Mouse (Mus musculus) forebrain, embryonic 16.5 days (tissue): ENCODE measurements around the gene Zdhhc12. TPM values are rescaled to one million over a fixed set of nuclear protein-coding genes. Genes with fewer than 3 reads are reported as not detected.
A peak's percentile ranks its signal among the peaks of the same experiment; 100 is the strongest.

Experiments used
- ATAC-seq: fragments of 200-750 bp; cut with Nextera tagmentation; 2 replicates; pipeline ENCODE4 v1.8.0; 2017; ENCODE audit warnings: mild to moderate bottlenecking, moderate library complexity
- H3K27ac ChIP-seq: fragments of 300-500 bp; sonication (generic); 2 replicates; pipeline ENCODE4 v1.5.1; 2014; ENCODE audit warnings: low read length, control low read depth
- H3K27me3 ChIP-seq: fragments of 300-500 bp; sonication (generic); replicated peaks from 2 replicates; pipeline ENCODE4 v1.6.1; 2014; ENCODE audit warnings: low read length; ENCODE audit not compliant: control insufficient read depth, insufficient read depth
- H3K36me3 ChIP-seq: fragments of 300-500 bp; sonication (generic); 2 replicates; pipeline ENCODE4 v1.6.1; 2014; ENCODE audit not compliant: control insufficient read depth, insufficient read depth
- H3K4me1 ChIP-seq: fragments of 300-500 bp; sonication (generic); replicated peaks from 2 replicates; pipeline ENCODE4 v1.6.1; 2014; ENCODE audit warnings: low read length; ENCODE audit not compliant: control insufficient read depth, insufficient read depth
- H3K4me2 ChIP-seq: fragments of 300-500 bp; sonication (generic); 2 replicates; pipeline ENCODE4 v1.6.1; 2014; ENCODE audit warnings: mild to moderate bottlenecking, low read length, control low read depth
- H3K4me3 ChIP-seq: fragments of 300-500 bp; sonication (generic); replicated peaks from 2 replicates; pipeline ENCODE4 v1.5.1; 2014; ENCODE audit warnings: mild to moderate bottlenecking, low read length, control low read depth
- H3K9ac ChIP-seq: fragments of 300-500 bp; sonication (generic); replicated peaks from 2 replicates; pipeline ENCODE4 v1.6.1; 2014; ENCODE audit warnings: low read depth, low read length, control low read depth
- H3K9me3 ChIP-seq: fragments of 300-500 bp; sonication (generic); 2 replicates; pipeline ENCODE4 v1.6.1; 2016; ENCODE audit warnings: low read length; ENCODE audit not compliant: control insufficient read depth
- WGBS: fragments of 180-500 bp; shearing (Covaris S2); extraction: QIAGEN DNeasy Blood & Tissue Kit; methylation state at CpG from one replicate; pipeline ENCODE4 v1.1.7; 2014; 5-methylcytosine and 5-hydroxymethylcytosine counted together
- polyA plus RNA-seq: library from polyadenylated mRNA; unstranded; fragments of >200 nt; fragmentation: Nextera tagmentation; extraction: Ambion mirVana; gene quantifications from 2 replicates; pipeline ENCODE4 v1.2.1, GENCODE M21; 2015

Zdhhc12 gene
- polyA plus RNA-seq, 1 experiment from 2014 or later: 17.8 TPM

DNA sequence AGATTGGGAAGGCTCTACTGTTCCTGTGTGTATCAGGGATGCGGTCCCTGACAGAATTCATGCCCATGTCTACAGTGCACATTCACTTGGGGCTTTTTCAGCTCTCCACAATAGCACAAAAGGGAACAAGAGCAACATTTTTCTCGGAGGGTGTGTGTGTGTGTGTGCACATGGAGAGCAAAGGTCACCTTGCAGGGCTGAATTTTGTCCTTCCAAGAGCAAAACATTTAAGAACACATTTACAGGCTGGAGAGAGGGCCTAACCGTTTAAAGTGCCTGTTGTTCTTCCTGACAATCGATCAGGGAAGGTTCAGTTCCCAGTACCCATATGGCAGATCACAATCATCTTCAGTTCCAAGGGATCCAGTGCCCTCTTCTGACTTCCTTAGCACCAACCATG, 36.7 kb upstream of the Zdhhc12 start:
- no peak for ATAC-seq
- 84% methylated on average over 4 of the region's 4 CpGs for WGBS
- H3K4me1 ChIP-seq: peaks cover 17% of the 10 kb centered on the region

GRCm38 (mm10) chr2:30128789-30129188, 35.3 kb upstream of the Zdhhc12 start:
- H3K27me3 ChIP-seq: no peaks in the 10 kb centered on the region
- ATAC-seq: no peak
- no peak overlapping the region for H3K4me2 ChIP-seq
- no peak overlapping the region for H3K9ac ChIP-seq
- H3K36me3 ChIP-seq: no peaks in the 10 kb centered on the region
- no peak overlapping the region for H3K27ac ChIP-seq
- WGBS: 27% methylated on average over 2 of the region's 2 CpGs
- no peak overlapping the region for H3K4me3 ChIP-seq
- H3K9me3 ChIP-seq: no peaks in the 10 kb centered on the region
- H3K4me1 ChIP-seq: peaks cover 10% of the 10 kb centered on the region

More for the DNA sequence above, 36.7 kb upstream of the Zdhhc12 start:
- Histone ChIP-seq H3K27me3 (no peaks in the 10 kb centered on the region), H3K4me2 (no peak overlapping the region), H3K27ac (no peak overlapping the region), H3K9me3 (no peaks in the 10 kb centered on the region), H3K36me3 (no peaks in the 10 kb centered on the region), H3K4me3 (no peak overlapping the region), H3K9ac (no peak overlapping the region)

DNA sequence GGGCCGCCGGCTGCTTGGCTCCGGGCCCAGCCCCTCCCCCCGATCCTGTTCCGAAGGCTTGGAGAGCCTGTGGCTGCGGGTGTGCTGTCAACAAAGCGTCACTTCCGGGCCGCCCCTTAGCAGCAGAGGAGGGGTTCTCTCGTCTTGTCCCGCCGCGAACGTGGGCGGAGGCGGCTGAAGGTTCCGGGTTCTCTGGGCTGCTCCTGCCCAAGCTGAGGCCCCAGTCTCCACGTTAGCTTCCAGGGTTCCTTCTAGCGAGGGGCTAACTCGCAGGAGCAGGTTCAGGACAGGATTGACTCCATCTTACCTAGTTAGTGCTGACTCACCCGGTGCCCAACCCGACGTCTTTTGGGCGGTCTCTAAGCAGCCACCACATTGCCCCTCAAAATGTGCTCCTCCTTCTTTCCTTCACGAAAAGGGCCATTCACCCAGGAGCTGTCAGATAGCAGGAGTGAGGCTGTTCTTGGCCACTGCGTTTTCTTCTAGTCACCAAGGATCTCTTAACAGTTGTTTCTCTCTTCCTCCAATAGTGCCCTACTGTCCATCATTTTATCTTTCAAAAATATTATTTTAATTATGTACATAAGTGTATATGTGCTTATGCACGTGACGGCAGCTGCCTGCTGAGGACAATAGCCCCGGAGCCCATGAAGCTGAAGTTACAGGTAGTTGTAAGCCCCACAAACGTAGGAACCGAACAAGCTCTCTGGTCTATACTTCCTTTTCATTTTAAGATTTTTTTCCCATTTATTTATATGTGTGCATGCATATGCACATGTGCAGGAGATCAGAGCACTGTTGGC, 31.2 kb upstream of the Zdhhc12 start, which contains the start of gene Zer1:
Gene Zer1 (minus strand): TSS at position 114 of the 803 bp plus-strand sequence.
- Histone ChIP-seq H3K9me3 (no peaks in the 10 kb centered on the region), H3K36me3 (no peaks in the 10 kb centered on the region), H3K27ac (peak within 1 kb of the TSS; percentile 91), H3K4me3 (peak within 1 kb of the TSS; percentile 83), H3K4me1 (peaks cover 29% of the 10 kb centered on the region), H3K27me3 (no peaks in the 10 kb centered on the region), H3K9ac (peak within 1 kb of the TSS; percentile 86), H3K4me2 (peak within 1 kb of the TSS; percentile 96)
- ATAC-seq: peak; percentile 97
- WGBS: 7% methylated on average over 31 of the region's 31 CpGs

- 1% methylated on average over 42 of the region's 44 CpGs for WGBS
- H3K4me2 ChIP-seq: peak overlapping the region; percentile 96
- no peaks in the 10 kb centered on the region for H3K27me3 ChIP-seq
- peaks cover 37% of the 10 kb centered on the region for H3K4me1 ChIP-seq
- peak overlapping the region; percentile 86 for H3K9ac ChIP-seq
- H3K9me3 ChIP-seq: no peaks in the 10 kb centered on the region
- H3K36me3 ChIP-seq: no peaks in the 10 kb centered on the region
- ATAC-seq: peak; percentile 62
- H3K27ac ChIP-seq: peak overlapping the region; percentile 91
- H3K4me3 ChIP-seq: peak overlapping the region; percentile 83
Measured at GRCm38 (mm10) chr2:30123729-30124471, 30.5 kb upstream of the Zdhhc12 start.

DNA sequence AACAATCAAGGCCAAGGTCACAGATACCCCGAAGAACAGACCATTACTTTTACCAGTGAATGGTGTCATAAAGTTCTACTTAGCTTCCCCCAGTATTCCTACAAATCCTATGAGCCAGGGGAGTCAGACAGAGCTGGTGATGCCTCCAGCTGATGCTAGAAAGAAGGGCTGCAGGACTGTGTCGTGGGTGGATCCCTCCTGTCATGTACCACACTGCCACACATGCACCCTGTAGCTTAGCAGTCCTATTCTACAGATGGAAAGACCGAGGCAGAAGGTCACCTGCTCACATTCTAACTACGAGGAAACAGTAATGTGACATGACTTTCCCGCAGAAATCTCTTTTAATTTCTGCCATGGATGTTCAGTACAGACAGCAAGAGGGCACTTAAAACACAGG, 29.3 kb upstream of the Zdhhc12 start:
- Histone ChIP-seq H3K9me3 (no peaks in the 10 kb centered on the region), H3K4me2 (no peak overlapping the region), H3K27ac (no peak overlapping the region), H3K4me3 (no peak overlapping the region), H3K36me3 (no peaks in the 10 kb centered on the region), H3K9ac (no peak overlapping the region), H3K27me3 (no peaks in the 10 kb centered on the region), H3K4me1 (peaks cover 37% of the 10 kb centered on the region)
- ATAC-seq: no peak
- 83% methylated on average over 5 of the region's 5 CpGs for WGBS

GRCm38 (mm10) chr2:30120269-30120668, 26.8 kb upstream of the Zdhhc12 start:
- no peak overlapping the region for H3K4me2 ChIP-seq

DNA sequence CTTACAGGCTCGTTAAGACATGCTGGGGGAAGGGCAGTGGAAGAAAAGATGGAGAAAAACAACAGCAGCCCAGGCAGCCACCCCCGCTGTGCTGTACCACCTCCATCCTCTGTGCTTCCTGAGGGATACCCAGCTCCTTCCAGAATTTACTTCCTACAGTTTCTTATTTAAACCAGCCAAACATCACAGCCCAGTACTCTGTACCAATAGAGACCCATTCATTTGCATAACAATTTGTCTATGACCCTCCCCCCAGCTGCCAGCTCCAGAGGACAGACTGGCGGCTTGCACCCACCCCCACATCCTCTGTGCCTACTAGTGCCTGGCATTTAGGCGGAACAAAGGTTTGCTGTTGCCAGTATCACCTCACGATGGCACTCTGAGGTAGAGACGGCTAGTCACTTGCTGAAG, 26.2 kb upstream of the Zdhhc12 start:
- Histone ChIP-seq H3K9me3 (no peaks in the 10 kb centered on the region), H3K9ac (no peak overlapping the region), H3K27ac (peak overlapping the region; percentile 71), H3K4me1 (peaks cover 33% of the 10 kb centered on the region), H3K27me3 (no peaks in the 10 kb centered on the region), H3K36me3 (no peaks in the 10 kb centered on the region), H3K4me3 (no peak overlapping the region), H3K4me2 (peak overlapping the region; percentile 8; the same call in 1 of the 2 replicates)
- ATAC-seq: peak; percentile 73
- WGBS: 7% methylated on average over 6 of the region's 6 CpGs

More at GRCm38 (mm10) chr2:30120269-30120668, 26.8 kb upstream of the Zdhhc12 start:
- H3K4me3 ChIP-seq: no peak overlapping the region
- peak overlapping the region; percentile 71 for H3K27ac ChIP-seq
- no peaks in the 10 kb centered on the region for H3K27me3 ChIP-seq
- H3K36me3 ChIP-seq: no peaks in the 10 kb centered on the region
- peaks cover 37% of the 10 kb centered on the region for H3K4me1 ChIP-seq
- 82% methylated on average over 4 of the region's 4 CpGs for WGBS
- H3K9ac ChIP-seq: no peak overlapping the region
- no peak for ATAC-seq
- H3K9me3 ChIP-seq: no peaks in the 10 kb centered on the region

- Histone ChIP-seq H3K4me3 (no peak overlapping the region), H3K4me2 (no peak overlapping the region), H3K27me3 (no peaks in the 10 kb centered on the region), H3K4me1 (no peaks in the 10 kb centered on the region), H3K27ac (no peak overlapping the region), H3K9ac (no peak overlapping the region), H3K36me3 (peaks cover 17% of the 10 kb centered on the region), H3K9me3 (no peaks in the 10 kb centered on the region)
- no peak for ATAC-seq
- 94% methylated on average over 5 of the region's 5 CpGs for WGBS
Measured at GRCm38 (mm10) chr2:30112564-30112963, 19.1 kb upstream of the Zdhhc12 start.

DNA sequence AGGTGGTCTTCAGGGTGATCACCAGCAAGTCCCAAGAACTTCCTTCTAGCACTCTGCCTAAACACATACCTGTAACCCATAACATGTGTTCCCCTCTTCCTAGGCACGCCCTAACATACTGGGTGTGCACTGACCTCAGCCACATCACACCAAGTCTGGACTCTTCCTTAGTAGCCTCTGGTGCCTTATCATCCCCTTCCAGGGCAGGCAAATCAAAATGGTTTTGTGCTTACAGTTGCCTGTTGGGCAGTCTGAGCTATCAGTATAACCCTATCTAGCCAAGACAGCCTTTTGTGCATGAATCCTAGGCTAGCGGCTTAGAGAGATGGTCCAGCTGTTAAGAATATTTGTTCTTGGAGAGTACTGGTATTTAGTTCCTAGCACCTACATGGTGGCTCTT, 18.1 kb upstream of the Zdhhc12 start:
- Histone ChIP-seq H3K27ac (no peak overlapping the region), H3K4me2 (no peak overlapping the region), H3K36me3 (peaks cover 17% of the 10 kb centered on the region), H3K4me3 (no peak overlapping the region), H3K9me3 (no peaks in the 10 kb centered on the region), H3K27me3 (no peaks in the 10 kb centered on the region), H3K9ac (no peak overlapping the region), H3K4me1 (no peaks in the 10 kb centered on the region)
- 92% methylated on average over 2 of the region's 2 CpGs for WGBS
- no peak for ATAC-seq
